Mouse (Mus musculus): ENCODE data around the gene Slc27a4.
A peak's percentile ranks its signal among the peaks of the same experiment; 100 is the strongest.

Gene Slc27a4

DNA sequence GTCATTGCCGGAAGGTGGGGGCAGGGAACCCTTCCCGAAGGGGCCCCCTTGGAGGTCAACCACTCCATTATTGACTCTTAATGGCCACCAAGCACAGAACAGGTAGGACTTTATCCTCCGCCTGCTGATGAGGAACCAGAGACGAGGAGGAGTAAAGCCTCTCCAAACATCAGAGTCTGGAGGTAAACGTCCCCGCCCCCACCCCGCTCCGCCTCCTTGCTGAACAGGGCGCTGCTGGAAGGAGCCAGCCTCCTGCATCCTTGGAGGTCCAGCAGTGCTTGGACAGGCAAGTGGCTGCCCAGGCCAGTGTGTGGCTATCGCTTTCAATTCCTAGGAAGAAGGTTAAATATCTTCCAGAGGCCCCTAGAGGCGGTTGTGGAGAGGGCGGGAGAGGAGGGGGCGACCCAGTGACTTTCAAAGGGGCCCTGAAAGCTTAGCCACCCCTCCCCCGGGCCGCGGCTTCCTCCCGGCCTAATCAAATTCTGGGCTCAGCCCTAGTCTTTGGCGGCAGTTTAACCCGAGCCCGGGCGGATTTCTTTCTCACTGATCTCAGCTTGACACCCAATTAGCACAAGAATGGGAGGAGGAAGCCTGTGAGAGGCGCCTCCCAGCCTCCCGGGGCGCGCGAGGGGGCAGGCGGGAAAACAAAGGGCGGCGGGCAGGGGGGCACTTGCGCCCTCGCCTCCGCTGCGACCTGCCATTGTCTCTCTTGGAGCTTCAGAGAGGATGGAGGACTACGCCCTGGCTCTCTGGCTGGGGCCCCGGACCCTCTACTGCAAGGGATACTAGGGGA lies 17.8 kb downstream of the Slc27a4 start, which contains the start of gene Urm1:
Gene Urm1 (plus strand): TSS at position 51 of the 793 bp plus-strand sequence.
- DNase-seq, result peak; percentile 66

DNA sequence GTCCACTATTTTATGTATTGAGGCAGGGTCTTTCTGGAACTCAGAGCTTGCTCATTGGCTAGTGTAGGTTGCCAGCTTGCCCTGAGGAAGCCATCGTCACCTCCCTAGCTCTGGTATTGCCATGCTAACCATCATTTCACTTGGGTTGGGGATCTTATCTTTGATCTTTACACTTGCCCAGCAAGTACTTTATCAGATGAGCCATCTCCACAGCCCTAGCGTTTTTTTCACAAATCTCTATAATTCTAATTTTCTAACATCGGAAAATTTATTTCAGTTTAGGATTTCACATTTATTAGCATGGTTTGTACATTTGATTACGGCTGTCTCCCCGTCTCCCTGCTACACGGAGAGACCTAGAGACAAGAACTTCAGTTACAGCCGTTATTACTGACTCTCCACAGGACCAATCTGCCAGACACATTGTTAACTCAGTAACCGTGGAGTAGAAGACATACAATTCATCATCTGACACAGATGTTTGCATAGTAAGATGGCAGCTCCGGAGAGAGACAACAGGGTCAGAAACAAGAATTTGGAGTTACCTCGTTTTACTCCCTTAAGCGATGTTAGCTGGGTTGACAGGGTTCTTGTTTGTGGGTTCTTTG lies 24.0 kb downstream of the Slc27a4 start:
- DNase-seq, result no peak

DNA sequence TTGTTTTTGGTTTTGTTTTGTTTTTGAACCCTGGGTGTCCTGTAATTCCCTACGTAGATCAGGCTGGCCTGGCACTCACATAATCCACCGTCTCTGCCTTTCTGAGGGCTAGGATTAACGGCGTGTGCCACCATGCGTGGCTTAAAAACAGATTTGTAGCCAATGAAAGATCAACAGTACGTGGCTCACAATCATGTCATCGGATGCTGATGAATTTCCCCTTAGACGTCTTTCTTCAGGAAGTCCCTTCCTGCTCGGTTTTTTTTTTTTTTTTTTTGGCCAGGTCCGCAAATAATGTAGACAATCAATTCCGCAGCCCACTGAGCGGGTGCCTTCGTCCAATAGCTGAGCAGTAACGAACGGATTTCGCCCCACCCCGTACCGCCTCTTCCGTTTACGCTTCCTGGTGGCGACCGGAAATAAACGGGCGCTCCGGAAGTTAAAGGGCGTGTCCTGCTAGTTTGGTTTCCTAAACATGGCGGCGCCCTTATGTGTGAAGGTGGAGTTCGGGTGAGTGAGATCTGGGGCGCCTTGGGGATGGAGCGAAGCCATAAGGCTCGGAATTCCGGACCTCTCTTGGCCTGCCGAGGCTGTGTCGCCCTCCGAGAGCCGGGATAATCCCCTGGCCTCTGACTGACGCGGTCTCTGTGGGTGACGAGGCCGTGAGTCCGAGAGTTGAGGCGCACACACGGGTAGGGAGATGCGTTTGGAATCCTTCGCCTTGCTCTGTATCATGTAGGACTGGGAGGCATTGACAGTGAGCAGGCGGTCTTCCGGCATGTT lies 24.7 kb downstream of the Slc27a4 start:
- peak; percentile 98 for DNase-seq

DNA sequence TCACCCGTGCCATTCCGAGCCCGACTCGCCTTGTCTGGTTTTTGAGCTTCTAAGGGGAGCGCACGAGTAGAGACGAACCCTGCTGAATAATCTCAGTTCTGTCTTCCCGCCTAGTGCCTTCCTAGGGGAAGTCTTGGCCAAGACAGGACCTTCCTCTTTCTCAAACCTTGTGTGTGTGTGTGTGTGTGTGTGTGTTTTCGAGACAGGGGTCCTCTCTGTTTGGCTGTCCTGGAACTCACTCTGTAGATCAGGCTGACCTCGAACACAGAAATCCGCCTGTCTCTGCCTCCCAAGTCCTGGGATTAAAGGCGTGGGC lies 25.2 kb downstream of the Slc27a4 start:
- DNase-seq, result no peak

DNA sequence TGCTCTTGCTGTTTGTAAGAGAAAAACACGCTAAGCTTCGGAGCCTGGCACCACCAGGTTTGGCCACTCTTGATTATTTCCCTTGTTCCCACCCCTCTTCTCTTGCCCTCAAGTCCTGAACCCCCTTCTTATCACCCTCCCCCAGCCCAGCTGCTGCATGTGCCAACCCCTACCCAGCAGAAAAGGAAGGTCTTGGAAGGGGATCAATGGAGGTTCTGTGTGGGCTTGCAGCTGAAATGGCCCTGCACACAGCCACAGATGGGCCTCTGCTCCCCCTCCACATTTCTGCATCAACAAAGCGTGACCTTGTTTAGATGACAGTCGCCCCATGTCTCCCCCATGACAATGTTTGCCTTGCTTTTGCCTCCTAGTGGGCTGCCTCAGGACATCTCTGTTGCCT lies 28.7 kb downstream of the Slc27a4 start:
- peak; percentile 50 for DNase-seq

DNA sequence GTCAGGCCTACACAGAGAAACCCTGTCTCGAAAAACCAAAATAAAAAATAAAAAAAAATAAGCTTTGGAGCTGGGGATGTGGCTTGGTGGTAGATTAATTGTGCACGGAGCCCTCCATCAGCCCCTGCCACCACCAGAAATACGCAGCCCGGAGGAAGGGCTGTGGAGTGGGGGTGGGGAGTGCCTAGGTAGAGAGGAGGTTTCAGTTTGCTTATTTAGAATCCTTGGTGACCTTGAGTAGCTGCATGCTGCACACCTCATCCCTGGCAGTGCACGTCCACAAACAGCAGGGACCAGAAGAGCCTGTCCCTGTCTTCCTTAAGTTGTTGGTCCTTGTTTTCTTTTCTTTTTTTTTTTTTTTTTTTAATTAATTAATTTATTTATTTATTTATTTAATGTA lies 31.4 kb downstream of the Slc27a4 start:
- DNase-seq, result no peak

DNA sequence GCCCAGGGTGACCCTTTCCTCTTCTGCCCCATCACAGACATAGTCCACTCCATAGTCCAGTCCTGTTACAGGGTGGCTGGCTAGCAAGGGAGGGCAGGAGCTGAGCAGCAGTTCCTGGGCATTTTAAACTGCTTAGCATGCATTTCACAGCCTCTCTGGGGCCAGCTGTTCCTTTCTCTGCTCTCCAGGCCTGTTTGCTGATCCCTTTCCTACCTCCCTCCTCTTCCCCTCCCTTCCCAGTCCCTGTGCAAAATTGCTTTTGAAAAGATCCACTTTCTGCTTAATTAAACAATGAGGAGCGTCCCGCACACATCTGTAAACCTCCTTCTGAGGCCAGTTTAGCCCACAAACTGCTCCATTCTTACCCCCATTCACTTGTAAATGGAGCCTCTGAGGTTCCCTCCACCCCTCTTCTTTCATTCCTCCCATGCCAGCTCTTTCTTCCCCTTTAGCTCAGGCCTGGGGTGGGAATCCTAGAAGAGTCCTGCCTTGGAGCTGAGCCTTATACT lies 33.0 kb downstream of the Slc27a4 start:
- DNase-seq, result no peak

DNA sequence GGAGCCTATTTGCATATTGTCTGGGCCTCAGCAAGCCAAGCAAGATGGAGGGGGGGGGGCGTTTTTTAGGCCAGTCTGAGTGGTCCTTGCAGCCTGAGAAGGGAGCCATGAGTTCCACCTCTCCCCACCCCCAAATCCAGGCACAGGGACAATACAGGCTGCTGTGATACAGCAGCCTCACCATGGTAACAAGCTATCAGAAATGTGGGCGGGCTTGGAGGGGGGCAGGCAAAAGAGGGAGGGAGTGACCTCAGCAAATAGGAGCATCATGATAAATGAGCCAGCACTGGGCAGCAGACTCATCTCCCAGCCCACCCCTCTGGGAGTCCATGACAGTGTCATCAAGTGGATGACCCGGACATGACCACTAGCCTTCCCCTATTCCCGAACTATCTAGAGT lies 37.0 kb downstream of the Slc27a4 start:
- DNase-seq, result no peak

DNA sequence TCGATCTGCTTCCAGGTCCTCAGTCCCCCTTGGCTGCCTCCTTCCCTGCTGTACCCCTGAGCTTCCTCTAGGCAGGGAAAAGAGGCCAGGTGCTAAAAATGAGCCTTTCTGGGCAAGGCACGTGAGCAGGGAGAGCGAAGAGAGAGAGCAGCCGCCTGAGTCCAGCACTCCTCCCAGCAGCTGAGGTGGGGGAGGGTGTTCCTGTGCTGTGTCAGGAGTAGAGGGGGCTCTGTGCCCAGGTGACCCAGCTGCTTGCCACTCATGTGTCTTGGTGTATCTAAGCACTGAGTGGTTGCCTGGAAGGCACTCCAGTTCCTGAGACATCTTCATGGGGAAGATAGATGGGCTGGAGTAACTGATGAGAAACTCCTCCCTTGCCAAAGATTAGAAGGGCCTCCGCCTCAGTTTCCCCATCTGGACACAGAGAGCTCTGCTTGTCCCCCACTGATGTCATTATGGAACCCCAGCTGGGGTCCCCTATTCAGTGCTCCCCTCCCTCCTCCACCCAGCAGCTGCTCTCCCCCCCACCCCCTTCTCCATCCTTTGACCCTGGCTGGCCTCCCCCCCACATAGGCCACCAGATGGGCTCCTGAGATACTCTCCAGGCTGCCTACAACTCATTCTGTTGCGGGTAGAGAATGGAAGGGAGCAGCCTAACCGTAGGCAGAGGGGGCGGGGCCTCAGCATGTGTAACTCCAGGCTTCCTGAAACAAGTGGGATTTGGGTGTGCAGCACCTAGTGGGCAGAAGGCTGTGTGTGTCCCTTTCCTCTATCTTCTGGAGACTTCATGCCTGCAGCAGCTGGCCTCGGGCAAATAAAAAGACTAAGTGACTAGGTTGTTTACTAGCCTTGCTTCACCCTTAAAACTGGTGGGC lies 41.0 kb downstream of the Slc27a4 start:
- DNase-seq, result peak; percentile 50

DNA sequence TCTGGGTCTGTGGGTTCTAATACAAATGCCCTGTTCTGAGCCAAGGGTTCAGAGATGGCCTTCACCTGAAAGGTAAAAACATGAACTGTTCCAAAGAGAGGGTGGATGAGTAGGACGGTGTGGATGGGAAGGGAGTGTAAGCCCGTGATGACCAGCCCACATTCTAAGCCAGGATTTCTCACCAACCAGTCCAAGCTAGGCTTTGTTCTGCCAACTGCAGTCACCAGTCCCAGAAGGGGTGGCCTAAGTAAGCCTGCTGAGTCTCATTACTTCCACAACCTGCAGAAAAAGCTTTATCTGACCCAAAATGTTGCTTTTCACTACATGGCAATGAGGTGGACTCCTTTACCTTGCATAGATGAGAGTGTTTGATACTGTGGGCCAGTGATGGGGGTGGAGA lies 41.7 kb downstream of the Slc27a4 start:
- DNase-seq, result no peak

DNA sequence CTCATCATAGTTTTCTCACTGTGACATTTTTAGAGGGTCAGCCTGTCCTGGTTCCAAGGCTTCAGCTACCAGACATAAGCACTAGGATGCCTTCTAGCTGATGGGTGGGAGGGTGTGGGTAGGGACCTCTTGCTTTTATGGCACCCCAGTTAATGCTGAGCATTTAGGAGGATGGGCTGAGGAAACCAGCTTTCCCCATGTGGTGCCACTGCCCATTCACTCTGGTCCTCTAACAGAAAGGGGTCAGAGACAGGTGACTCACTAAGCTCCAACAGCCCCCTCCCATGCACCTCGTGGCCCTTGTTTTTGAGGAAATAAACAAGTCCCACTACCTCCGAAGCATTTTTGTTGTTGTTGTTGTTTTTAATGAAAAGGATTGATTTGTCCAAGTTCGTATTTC lies 42.2 kb downstream of the Slc27a4 start:
- no peak for DNase-seq

DNA sequence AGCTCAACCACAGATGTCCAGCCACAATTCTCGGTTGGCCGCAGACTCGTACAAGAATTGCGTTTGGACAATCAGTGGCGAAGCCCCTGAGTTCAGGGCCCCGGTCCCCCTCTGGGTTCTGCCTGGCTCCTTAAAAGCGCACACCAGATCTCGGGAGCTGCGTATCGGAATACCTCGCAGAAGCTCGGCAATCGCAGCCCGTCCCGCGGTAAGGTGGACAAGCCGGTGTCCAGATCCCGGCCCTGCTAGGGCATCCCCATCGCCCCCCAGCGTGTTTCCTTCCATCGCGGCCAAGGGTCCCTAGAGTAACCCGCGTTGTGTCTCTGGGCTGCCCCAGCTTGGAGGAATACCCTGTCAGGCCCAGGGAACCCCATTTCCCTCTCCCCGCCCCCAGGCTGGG lies 43.2 kb downstream of the Slc27a4 start:
- no peak for DNase-seq

DNA sequence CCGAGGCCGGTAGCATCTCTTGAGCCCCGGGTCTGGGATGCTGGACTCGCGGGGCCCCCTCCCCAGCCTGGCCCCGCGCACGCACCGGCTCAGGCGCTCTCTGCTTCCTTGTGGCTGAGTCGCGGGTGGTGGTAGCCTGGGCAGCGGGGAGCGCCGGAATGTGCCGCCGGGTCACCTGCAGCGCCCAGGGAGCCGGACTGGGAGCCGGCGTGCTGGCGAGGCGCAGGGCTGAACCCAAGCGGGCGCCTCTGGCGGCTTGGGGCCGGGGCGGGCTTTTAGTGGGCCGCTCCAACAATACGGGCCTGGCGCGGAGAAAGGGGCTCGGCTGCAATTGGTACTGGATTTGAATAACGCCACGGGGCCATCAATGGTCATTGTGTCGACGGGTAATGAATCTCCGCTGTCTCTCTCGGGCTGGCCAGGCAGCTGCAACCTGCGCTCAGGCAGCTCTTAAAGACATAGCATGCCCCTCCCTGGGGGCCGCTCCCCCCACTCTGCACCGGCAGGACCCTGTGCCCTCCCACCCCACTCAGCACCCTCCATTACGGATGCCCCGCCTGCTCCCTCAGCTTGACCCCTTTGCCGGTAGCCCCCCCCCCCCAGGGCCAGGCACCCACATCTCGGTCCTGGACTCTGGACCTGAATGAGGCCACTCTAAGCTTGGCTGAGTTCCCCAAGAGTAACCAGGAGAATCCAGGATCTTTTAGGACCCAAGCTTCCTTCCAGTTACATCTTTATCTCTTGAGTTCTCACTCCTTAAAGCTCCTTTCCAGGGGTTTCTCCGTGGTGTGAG lies 43.8 kb downstream of the Slc27a4 start:
- DNase-seq, result peak; percentile 38

DNA sequence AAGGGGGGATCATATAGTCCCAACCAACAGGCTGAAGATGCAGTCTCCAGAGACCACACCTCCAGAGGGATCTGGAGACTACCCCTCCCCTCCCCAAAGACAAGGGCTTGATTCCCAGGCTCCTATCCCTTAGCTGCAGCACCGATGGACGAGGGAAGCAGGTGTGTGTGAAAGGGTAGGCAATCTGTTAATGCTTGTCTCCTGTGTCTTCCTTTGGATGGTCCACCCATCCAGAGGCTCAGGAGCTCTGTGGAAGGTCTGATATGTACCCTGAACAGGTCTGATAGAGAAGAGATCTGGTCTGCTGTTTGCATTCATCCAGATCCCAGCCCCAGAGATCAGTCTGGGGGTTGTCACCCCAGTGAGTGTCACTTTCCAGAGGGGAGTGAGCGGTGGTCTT lies 44.5 kb downstream of the Slc27a4 start:
- DNase-seq, result no peak

DNA sequence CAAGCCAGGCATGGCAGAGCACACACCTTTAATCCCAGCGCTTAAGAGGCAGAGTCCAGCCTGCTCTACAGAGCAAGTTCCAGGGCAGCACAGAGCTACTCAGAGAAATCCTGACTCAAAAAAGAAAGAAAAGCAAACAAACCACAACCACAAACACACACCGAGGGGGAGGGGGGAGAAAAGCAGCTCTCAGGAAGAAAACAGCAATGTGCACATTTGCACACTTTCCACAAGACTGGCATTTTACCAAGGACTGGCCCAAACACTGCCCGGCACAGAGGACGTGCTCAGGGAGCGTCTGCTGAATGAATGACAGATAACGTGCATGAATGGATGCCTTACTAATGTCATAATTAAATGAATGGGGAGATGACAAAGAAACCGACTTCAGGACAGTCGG lies 46.6 kb downstream of the Slc27a4 start:
- no peak for DNase-seq

DNA sequence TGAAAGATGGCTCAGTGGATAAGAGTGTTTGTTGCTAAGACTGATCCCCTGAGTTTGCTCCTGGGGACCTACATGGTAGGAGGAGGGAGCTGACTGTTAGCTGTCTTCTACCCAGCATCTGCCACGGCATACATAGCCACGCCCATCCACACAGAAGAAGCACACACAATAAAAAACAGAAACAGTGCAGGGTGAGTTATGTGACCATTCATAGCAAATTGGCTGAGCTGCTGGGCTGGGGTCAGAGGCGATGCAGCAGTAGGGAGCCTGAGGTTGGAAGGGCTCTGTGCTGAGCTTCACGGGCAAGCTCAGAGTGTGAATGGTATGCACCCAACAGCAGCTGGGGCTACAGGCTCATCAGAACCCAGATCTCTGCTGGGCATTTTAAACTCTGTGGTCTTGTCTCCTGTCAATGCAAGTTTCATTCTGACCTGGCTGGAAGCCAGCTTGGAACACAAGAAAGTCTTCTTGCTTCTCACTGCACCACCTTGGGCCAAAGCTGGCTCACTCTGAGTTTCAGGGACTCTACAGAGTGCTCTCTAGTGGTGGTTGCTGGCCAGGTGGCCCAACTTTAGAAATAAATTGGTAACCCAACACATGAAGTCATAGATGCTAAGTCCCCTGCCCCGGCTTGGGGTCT lies 47.5 kb downstream of the Slc27a4 start:
- no peak for DNase-seq

DNA sequence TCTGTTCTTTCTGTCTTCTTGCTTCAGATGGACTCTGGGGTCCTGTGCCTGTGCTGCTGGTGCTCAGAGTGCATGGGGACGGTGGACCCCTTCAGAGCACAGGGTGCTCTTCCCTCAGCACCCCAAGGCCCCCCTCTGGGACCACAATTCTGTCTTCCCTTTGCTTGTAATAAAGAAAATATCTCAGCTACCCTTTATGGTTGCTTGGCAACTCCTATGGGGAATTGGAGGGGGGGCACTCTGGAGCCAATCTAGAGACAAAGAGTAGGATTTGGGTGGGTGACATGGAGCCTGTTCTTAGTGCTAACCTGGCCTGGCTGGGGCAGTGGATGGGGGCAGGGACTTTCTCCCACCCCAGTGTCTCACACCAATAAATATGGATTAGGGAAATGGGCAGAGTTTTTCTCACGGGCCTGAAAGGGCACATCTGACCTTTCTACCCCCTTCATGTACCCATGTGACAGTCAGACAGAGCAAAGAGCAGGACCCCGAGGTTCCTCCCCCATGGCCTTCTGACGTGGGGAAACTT lies 50.6 kb downstream of the Slc27a4 start:
- no peak for DNase-seq

DNA sequence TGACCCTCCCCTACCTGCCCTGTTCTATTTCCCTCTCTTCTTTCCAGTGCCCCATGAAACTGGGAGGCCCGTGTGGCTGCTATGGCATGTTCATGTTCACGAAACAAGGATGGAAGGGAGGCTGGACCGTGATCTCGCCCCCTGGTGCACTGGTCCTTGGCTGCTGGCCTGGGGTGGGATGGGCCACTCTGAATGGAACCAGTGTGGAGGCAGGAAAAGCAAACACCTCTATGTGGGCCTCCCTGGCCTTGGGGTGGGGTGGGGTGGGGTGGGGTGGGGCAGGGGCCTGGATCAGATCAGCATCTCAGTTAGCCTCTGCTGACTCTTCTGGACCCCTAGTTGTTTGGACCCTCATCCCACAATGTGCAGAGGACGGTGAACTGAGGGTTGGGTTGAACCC lies 51.3 kb downstream of the Slc27a4 start:
- DNase-seq, result no peak

DNA sequence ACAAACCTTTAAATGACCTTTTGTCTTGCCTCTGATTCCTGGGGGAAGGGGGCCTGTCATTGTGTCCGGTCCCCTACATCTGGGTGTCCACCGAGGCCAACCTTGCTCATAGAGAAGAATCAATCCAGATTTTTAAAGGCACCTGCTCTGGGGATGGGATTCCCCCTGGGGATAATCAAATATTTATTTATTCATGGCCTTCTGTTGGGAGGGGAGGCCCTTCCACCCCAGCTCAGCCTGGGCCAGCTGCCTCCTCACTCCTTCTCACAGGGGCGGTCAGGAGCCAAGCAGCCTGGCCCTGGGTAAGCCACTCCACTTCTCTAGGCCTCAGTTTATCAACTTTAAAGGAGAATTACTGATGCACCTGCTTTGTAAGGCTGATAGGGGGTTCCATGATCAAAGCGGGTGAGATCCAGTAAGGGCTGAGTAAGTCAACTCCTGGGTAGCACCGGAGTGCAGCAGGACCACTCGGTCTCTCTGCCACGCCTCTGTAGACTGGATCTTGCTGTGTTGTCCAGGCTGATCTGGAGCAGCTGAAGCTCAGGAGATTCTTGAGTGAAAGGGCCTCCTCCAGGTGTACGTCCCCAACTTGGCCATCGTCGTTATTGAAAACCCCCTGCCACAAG lies 53.3 kb downstream of the Slc27a4 start:
- no peak for DNase-seq

DNA sequence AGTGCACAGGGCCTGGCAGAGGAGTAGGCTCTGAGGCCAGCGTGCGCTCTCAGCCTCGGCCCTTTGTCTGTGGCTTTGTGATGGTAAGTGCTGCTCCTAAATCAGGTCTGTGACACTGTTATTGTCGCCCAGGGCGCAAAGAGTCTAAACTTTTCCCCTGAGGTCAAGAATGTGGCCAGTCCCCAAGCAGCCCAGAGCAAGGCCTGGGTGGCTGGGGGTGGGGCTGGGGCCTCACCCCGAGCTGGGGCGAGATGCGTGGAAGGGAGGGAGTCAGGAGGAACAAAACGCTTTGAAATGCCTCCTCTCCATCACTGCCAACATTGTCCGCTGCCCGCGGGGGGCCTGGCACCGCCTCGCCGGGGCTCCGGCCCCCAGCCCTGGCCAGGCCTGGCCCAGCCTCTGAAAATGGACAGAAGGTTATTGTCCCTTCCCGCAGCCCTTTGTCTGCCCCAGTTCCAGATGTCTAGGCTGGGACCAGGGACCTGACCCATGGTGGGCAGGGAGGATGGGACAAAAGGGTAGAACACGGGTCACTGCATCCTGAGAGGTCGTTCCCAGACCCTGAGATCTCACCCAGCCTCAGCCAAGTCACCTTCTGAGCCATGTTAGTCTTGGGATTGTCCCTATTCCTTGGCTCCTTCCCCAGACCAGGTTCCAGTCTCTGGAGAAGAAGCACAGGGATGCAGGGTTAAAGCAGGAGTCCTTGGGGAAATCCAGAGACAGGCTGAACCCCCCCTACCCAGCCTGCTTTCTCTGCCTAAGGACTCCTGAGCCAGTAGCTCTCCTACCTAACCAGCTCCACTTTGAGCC lies 54.2 kb downstream of the Slc27a4 start:
- peak; percentile 56 for DNase-seq

All from right cerebral cortex, adult 18-20 months (tissue).